Mouse (Mus musculus) lung, adult 18-20 months (tissue): Measurements from ENCODE around the gene Wdr70.

ENCODE experiments used
- DNase-seq, 2 experiments: peaks; one replicate each; pipeline ENCODE4 v3.0.0; 2022; ENCODE audit warnings: mixed read lengths in 2 of 2

The Wdr70 gene

DNA sequence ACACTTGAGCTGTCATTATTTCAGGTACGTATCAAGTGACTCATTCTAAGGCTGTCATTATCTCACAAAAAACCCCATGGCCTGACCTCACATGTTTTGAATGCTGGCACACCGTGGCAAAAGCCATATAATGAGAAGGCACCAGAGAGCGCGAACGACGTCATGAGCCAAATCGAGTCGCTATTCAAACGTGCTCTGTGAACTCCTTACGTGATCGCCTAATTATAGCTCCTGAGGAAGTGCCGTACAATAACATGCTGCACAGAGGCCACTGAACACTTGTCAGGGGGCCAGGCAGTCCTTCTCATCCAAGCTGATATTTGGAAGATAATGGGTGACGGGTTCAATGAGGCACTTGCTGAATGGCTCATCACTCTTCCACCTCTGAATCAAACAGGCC, 241.6 kb downstream of the Wdr70 start:
- no peak for DNase-seq

DNA sequence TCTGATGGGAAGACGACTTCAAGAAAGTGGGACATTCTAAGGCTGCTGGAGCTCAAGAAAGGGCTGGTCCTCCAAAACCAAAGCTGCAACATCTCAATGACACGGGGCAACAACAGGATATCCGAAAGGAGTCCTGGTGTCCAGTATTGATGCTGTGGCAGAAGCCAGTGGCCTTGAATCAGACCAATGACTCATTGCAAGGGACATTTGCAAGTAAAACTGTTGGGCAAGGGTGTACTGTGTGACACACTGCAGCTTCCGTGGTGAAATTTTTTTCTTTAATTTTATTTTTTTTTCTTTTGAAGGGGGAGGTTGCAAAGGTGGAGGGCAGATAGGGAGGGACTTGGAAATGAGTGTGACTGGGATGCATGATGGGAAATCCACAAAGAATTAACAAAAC, 256.6 kb downstream of the Wdr70 start:
- DNase-seq, result no peak

DNA sequence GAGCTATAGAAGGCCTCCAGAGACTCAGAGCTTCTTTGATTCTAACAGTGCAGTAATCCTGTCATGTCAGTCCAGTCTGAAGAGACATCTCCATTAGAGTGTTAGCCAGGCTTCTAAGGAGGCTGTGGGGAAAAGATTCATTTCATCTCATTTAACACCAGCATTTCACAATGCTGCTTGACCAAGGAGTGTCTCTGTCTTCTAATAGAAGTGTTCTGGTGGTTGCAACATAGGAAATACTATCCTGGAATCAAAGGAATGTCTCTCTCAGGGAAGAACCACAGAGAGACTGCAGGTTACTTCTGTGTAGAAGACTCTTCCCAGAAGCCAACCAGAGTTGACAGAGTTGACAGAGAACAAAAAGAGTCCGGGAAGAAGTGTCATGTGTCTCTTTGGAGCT, 257.3 kb downstream of the Wdr70 start:
- DNase-seq, result no peak

DNA sequence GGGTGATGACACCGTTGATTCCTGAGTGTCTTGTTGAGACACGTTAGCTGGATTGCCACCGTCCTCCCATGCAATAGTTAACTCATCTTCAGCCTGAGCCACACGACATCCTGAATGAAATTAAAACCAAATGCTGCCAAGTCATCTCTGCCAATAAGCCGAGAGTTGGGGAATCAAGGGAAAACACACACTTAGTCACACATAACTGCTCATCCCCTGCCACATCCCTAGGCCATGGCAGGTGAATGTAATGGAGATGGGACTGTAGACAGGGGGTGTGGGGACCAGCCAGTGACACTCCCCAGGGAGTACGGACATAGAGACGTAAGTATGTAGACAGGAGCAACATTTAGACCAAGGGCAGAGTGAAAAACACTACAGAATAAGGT, 260.1 kb downstream of the Wdr70 start:
- DNase-seq, result no peak

DNA sequence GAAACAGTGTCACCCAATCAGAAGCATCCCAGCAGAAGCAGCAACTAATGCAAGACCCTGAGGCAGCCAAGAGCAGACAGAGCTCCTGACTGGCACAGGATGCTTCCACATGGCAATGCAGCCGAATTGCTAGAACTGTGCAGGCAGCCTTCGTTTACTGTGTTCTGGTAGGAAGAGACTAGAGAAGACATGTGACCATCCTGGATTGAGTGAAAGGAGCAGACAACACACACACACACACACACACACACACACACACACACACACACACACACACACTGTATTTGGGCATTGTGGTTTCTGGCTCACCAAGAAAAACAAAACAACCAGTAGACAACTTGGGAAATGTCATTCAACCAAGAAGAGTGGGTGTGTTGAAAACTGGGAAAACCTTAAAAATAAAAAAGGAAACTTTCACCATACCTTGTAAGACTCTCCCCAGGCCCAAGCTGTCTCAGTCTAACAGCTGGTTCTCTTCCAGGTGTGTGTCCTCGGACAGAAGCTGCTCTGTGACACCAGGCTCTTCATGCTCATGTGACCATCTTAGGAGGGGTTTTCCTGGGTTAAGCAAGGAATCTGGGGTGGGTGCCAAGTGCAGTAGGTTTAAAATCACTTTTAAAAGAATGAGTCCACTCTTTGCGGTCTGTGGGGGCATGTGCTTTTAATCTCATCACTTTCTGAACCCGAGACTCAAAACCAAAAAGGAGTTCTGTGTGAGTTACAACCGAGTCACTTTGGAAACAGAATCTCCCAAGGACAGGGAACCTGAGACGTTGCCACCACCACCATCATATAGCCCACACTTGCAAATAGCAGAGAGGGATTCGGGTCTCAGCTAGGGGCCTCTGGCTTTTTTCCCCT, 260.7 kb downstream of the Wdr70 start:
- DNase-seq, result no peak

DNA sequence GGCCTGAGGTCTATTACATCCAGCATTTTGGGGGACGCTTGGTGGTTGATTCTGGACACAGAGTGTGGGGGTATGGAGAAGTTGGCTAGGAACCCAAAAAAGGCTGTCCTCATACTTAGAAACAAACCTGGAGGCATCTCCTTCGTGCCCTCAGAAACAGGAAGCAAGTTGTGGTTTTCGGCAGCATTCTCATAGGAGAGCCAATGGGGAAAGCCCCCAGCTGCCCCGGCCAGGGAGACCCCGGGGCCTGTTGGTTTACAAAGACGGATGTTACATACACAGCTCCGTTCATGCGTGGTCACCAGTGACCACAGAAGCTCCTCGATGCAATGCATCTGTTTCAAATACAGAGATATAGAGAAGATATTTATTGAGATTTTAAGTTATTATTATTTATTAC, 263.6 kb downstream of the Wdr70 start:
- no peak for DNase-seq

DNA sequence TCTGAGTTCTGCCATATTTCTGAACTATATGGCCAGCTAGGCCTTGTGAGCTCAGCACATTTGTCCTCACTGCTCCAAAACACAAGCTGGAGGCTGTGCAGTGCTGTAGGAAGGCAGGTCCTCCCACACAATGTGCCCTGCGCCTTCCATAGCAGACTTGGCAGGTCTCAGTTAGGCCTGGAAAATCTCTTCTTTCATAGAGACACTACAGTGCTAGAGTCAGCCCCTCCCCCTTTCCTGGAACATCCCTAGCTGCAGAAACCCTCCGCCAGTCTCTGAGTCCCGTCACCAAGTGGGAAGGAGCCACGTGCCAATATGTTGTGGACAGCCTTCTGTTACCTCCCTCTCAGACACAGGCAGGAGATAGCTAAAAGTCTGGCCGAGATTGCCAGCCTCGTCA, 273.5 kb downstream of the Wdr70 start:
- DNase-seq, result no peak

DNA sequence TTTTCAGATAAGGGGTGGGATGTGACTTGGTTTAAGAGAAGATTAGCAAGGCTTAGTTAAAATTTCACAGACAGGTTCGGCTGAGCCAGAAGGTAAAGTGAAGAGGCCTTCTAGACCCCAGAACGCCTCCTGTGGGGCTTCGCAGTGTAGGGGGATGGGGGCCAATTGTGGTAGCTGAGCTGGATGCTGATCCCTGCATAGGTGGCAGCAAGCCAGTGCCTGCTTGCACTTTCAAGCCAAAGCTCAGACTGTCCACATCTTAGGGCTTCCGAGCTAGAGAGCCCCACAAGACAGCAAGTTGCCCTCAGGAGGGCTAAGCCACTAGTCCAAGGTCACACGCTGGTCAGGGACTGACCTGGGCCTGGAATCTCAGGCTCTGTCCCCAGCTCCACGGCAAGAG, 275.1 kb downstream of the Wdr70 start:
- DNase-seq, result no peak
